Mouse (Mus musculus) heart, embryonic 11.5 days (tissue): ENCODE data around the gene Cxcr4. TPM values are rescaled to one million over a fixed set of nuclear protein-coding genes. Genes with fewer than 3 reads are reported as not detected.

Experiments
- ATAC-seq: fragments of 200-750 bp; cut with Nextera tagmentation; replicated peaks from 2 replicates; pipeline ENCODE4 v1.8.0; 2017; ENCODE audit warnings: moderate library complexity; ENCODE audit not compliant: insufficient number of reproducible peaks, low FRiP score, low TSS enrichment
- H3K27ac ChIP-seq: fragments of 300-500 bp; sonication (generic); 2 replicates; pipeline ENCODE4 v1.5.1; 2014; ENCODE audit warnings: mild to moderate bottlenecking, low read depth, low read length
- H3K27me3 ChIP-seq: fragments of 300-500 bp; sonication (generic); 2 replicates; pipeline ENCODE4 v1.6.1; 2014; ENCODE audit warnings: mild to moderate bottlenecking, low read length, mixed read lengths; ENCODE audit not compliant: control insufficient read depth, insufficient read depth
- H3K36me3 ChIP-seq: fragments of 300-500 bp; sonication (generic); 2 replicates; pipeline ENCODE4 v1.6.1; 2014; ENCODE audit warnings: mild to moderate bottlenecking, low read length, moderate library complexity, mixed read lengths; ENCODE audit not compliant: control insufficient read depth, insufficient read depth
- H3K4me1 ChIP-seq: fragments of 300-500 bp; sonication (generic); 2 replicates; pipeline ENCODE4 v1.6.1; 2014; ENCODE audit warnings: low read length; ENCODE audit not compliant: control insufficient read depth, insufficient read depth
- H3K4me2 ChIP-seq: fragments of 300-500 bp; sonication (generic); 2 replicates; pipeline ENCODE4 v1.6.1; 2014; ENCODE audit warnings: mild to moderate bottlenecking, moderate library complexity
- H3K4me3 ChIP-seq: fragments of 300-500 bp; sonication (generic); 2 replicates; pipeline ENCODE4 v1.5.1; 2014; ENCODE audit warnings: low read depth, low read length
- H3K9ac ChIP-seq: fragments of 300-500 bp; sonication (generic); 2 replicates; pipeline ENCODE4 v1.6.1; 2014; ENCODE audit warnings: mild to moderate bottlenecking, low read depth, low read length, moderate library complexity
- H3K9me3 ChIP-seq: fragments of 300-500 bp; sonication (generic); replicated peaks from 2 replicates; pipeline ENCODE4 v1.6.1; 2016; ENCODE audit warnings: low read length; ENCODE audit not compliant: control insufficient read depth
- WGBS: fragments of 180-500 bp; shearing (Covaris S2); extraction: QIAGEN DNeasy Blood & Tissue Kit; methylation state at CpG from one replicate; pipeline ENCODE4 v1.1.7; 2014; ENCODE audit not compliant: insufficient replicate concordance; 5-methylcytosine and 5-hydroxymethylcytosine counted together
- polyA plus RNA-seq: library from polyadenylated mRNA; unstranded; fragments of >200 nt; fragmentation: Nextera tagmentation; extraction: Ambion mirVana; gene quantifications from 2 replicates; pipeline ENCODE4 v1.2.1, GENCODE M21; 2014

The Cxcr4 gene
- polyA plus RNA-seq, 1 experiment from 2014 or later = 1.9 TPM

DNA sequence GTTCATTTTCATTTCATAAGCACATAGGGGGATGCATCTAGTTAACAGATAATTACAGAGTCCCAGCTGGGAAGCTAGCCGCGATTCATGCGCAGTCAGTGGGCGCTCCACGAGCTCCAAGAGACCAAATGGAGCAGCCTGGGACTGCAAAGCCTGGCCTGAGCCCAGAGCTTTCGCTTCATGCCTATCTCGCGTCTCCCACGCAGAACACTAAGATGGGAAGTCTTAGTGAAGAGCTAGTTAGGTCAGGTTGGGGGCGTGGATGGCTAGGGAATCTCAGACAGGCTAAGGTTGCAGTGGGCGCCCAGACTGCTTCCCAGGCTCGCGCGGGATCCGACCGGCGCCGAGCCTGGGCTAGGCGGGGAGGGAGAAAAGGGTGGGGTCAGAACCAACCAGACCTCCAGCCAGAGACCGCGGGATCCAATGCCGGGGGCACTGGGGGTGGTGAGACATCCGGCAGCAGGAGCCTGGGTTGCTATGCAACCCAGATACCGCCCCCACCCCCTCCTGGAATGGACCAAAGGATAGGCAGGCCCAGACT is 938 bp upstream of the Cxcr4 start:
- H3K4me1 ChIP-seq = peaks cover 11% of the 10 kb centered on the region
- no peak overlapping the region for H3K27ac ChIP-seq
- 0 out of 2 replicates have a peak overlapping the region, but pooled peaks have one; percentile 34 for H3K9ac ChIP-seq
- peaks cover 40% of the 10 kb centered on the region for H3K27me3 ChIP-seq
- peak overlapping the region; percentile 96 for H3K4me2 ChIP-seq
- peak; percentile 49; the same call in 1 of the 2 replicates for ATAC-seq
- WGBS = 1% methylated on average over 24 of the region's 24 CpGs
- H3K9me3 ChIP-seq = no peaks in the 10 kb centered on the region
- H3K36me3 ChIP-seq = no peaks in the 10 kb centered on the region
- H3K4me3 ChIP-seq = peak overlapping the region; percentile 65

DNA sequence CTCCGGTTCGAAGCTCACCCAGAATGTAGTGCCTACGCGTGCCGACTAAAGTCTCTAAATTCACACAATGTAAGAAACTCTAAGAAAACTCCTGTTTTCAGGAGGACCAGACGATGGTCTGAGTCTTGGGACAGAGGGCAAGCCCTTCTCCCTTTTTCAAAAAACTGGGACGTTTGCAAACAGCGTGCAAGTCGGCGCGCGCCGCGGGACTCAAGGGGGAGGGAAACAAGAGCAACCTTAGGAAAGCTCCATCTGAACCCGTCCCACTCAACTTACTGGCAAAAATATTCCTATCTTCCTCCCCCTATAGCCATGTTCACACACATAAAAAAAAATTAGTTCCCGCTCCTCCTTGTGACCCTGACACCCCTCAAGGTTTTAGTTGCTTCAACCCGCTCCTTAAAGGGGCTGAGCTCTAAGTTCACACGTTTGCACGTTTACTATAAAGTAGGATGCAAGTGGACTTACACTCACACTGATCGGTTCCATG is 327 bp downstream of the Cxcr4 start:
- peak overlapping the region; percentile 48; the same call in 1 of the 2 replicates for H3K9ac ChIP-seq
- H3K4me2 ChIP-seq = peak overlapping the region; percentile 96
- WGBS = 0% methylated on average over 20 of the region's 20 CpGs
- no peak overlapping the region for H3K27ac ChIP-seq
- H3K27me3 ChIP-seq = peaks cover 40% of the 10 kb centered on the region
- H3K9me3 ChIP-seq = no peaks in the 10 kb centered on the region
- no peaks in the 10 kb centered on the region for H3K36me3 ChIP-seq
- peaks cover 11% of the 10 kb centered on the region for H3K4me1 ChIP-seq
- peak overlapping the region; percentile 65 for H3K4me3 ChIP-seq
- ATAC-seq = 0 out of 2 replicates have a peak, but pooled peaks have one; percentile 11

DNA sequence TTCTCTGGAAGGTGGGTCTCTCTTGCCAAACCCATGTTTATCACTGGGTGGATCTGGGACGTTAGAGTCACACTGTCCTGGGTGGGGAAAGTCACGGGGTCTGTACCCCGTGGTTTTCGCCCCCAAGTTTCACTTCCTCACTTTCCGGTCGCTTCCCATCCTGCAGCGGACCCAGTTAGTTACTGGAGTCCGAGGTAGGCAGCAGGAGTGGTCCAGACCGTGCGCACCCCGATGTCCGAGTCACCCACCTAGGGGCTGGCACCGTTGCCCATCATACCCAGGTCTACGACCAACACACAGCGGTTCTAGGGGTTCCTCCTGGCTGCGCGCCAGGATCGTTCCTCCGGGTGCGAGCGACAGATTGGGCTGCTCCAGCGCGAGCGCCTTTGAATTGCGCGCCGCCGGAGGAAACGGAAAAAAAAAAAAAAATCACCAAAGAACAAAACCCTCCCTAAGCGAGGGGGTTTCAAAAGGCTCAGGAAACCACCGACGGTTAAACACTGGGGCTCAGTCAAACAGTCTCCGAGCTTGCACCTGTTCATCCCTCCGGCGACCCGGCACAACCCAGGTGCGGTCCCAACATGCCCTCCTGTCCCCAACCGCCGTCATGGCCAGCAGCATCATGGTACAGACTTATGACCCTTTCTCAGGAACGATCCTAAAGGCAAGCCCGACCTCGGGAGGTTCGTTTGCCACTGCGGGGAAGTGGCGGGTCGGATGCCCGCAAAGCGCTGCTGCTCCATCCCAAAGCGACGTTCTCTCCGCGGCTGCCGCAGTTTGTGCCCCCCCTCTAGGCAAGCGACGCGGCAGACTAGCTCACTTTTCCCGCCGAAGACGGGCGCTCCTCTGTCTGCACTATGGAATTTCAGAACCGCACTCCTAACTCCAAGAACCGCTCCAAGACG is 1.0 kb downstream of the Cxcr4 start:
- peaks cover 11% of the 10 kb centered on the region for H3K4me1 ChIP-seq
- peak overlapping the region; percentile 48; the same call in 1 of the 2 replicates for H3K9ac ChIP-seq
- H3K36me3 ChIP-seq = no peaks in the 10 kb centered on the region
- under 1% methylated on average over 63 of the region's 63 CpGs for WGBS
- H3K9me3 ChIP-seq = no peaks in the 10 kb centered on the region
- ATAC-seq = no peak
- peak overlapping the region; percentile 65 for H3K4me3 ChIP-seq
- peak overlapping the region; percentile 96 for H3K4me2 ChIP-seq
- H3K27ac ChIP-seq = no peak overlapping the region
- H3K27me3 ChIP-seq = peaks cover 40% of the 10 kb centered on the region

DNA sequence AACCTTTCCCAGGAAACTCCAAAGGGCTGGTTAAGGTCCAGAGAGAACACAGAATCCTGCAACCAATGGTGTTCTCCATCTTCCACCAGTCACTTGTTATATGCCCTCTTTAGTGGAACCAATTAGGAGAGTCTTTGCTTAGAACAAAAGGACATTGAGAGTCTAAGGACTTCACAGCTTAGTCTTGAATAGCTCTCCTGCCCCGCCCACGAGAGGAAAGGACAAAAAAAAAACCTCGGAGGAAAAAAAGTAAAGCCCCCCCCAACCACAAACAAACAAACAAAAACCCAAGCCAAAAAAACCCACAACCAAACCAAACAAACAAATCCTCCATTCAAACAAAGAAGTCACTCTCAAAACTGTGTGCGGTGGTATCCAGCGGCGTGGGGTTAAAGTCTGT is 2.1 kb downstream of the Cxcr4 start:
- Histone ChIP-seq H3K36me3 (no peaks in the 10 kb centered on the region), H3K27me3 (peaks cover 34% of the 10 kb centered on the region), H3K4me1 (peaks cover 11% of the 10 kb centered on the region), H3K4me2 (peak overlapping the region; percentile 6), H3K9me3 (no peaks in the 10 kb centered on the region), H3K9ac (no peak overlapping the region), H3K27ac (no peak overlapping the region), H3K4me3 (no peak overlapping the region)
- 12% methylated on average over 6 of the region's 6 CpGs for WGBS
- ATAC-seq = no peak

DNA sequence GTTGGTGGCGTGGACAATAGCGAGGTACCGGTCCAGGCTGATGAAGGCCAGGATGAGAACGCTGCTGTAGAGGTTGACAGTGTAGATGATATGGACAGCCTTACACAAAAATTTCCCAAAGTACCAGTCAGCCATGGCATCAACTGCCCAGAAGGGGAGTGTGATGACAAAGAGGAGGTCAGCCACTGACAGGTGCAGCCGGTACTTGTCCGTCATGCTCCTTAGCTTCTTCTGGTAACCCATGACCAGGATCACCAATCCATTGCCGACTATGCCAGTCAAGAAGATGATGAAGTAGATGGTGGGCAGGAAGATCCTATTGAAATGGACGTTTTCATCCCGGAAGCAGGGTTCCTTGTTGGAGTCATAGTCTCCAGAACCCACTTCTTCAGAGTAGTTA is 2.6 kb downstream of the Cxcr4 start:
- H3K4me3 ChIP-seq = no peak overlapping the region
- ATAC-seq = no peak
- no peak overlapping the region for H3K4me2 ChIP-seq
- WGBS = 82% methylated on average over 9 of the region's 9 CpGs
- no peak overlapping the region for H3K27ac ChIP-seq
- no peak overlapping the region for H3K9ac ChIP-seq
- H3K9me3 ChIP-seq = no peaks in the 10 kb centered on the region
- H3K27me3 ChIP-seq = peaks cover 34% of the 10 kb centered on the region
- peaks cover 11% of the 10 kb centered on the region for H3K4me1 ChIP-seq
- H3K36me3 ChIP-seq = no peaks in the 10 kb centered on the region

DNA sequence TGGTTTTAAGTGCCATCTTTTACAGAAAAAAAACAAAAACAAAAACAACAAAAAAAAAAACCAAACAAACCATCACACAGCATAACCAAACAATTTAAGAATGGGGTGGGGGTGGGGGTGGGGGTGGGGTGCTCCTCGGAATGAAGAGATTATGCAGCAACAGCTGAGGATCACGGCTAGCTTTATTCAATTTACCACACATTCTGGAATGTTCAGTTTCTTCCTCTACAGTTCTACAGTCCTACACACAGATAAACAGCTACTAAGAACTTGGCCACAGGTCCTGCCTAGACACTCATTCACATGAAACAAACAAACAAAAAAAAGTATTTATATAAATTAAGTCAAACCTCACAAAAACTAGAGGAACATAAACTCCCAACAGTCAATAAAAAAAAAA is 3.8 kb downstream of the Cxcr4 start:
- Histone ChIP-seq H3K36me3 (no peaks in the 10 kb centered on the region), H3K4me1 (peaks cover 7% of the 10 kb centered on the region), H3K27ac (no peak overlapping the region), H3K9me3 (no peaks in the 10 kb centered on the region), H3K27me3 (peaks cover 27% of the 10 kb centered on the region), H3K4me2 (no peak overlapping the region), H3K4me3 (no peak overlapping the region), H3K9ac (no peak overlapping the region)
- WGBS = 59% methylated on average over 2 of the region's 2 CpGs
- no peak for ATAC-seq

DNA sequence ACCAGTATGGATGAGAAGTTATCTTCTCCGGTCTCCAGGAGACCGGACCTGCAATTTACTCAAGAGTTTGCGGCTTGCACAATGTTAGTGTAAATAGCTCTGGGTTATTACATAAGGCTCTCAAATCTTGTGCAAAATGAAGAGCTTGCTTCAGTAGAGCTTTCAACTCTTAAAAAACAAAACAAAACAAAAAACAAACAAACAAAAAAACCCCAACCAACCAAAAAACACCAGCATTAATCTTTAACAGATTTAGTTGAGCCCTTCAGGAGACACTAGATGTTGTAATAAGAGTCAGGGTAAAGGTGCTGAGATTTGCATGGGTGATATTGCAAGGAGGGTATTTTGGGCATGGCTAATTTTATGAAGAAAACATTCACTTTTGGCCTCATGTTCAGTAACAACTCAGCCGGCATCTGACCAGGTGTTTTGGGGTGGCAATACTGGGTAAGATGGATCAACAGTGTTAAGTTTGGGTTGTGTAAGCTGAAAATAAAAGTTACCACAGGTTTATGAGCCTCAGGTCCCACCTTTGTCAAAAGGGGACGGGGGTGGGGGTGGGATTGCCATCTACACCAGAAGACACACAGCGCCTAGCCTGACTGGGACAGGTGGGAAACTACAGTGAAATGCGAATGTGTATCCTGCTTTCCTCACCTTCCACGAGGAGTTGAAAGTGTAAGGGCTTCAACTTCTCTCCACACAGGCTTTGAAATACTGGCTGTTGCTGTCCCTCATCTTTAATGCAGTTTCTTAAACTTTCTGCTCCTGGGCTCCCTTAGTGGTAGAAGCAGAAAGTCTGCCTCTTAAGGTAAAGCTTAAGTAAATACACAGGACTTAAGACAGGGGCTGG is 4.9 kb downstream of the Cxcr4 start:
- no peaks in the 10 kb centered on the region for H3K36me3 ChIP-seq
- 74% methylated on average over 8 of the region's 8 CpGs for WGBS
- no peak overlapping the region for H3K4me2 ChIP-seq
- ATAC-seq = no peak
- H3K4me1 ChIP-seq = 0 out of 2 replicates have a peak, but pooled peaks cover 3% of the 10 kb centered on the region
- H3K9me3 ChIP-seq = no peaks in the 10 kb centered on the region
- no peak overlapping the region for H3K27ac ChIP-seq
- H3K9ac ChIP-seq = no peak overlapping the region
- H3K27me3 ChIP-seq = peaks cover 22% of the 10 kb centered on the region
- H3K4me3 ChIP-seq = no peak overlapping the region
